Mouse (Mus musculus): ENCODE results near the gene Olfr543.
A peak's percentile ranks its signal among the peaks of the same experiment; 100 is the strongest.

Gene Olfr543

DNA sequence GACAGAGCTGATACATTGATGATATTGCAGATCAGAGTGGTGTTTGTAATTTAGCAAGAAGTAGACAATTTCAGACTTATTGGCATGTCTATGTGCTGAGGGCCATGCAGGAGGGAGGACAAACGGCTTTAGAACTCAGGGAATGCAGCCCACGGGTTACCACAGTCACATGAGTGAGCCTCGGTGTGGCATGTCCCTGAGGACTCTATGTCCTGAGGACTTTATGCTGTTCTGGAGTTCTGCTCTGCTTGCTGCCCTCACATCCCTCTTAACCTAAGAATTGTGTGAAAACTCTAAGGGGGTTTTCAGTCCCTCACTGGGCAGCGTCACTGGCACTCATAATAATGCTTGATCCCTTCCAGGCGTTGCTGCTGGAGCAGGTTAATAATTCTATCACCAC lies 8.8 kb downstream of the Olfr543 start:
- DNase-seq: no peak

DNA sequence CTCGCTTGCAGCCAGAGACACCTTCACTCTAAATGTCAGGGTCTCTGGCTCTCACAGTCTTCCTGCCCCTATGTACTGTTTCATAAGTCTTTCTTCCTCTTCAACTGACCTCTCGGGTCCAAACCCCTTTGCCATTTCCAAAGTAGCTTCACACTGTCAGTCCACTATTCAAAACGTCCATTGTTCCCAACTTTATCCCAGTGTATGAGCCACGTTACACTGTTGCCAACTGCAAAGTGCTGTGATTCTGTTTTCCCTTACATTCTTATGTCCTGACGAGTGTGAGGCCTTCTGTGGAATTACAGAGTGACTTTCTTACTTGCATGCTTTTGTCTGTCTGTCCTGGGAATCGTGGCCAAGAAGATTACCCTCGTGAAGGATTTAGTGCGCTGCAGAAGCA lies 13.9 kb downstream of the Olfr543 start:
- no peak for DNase-seq

DNA sequence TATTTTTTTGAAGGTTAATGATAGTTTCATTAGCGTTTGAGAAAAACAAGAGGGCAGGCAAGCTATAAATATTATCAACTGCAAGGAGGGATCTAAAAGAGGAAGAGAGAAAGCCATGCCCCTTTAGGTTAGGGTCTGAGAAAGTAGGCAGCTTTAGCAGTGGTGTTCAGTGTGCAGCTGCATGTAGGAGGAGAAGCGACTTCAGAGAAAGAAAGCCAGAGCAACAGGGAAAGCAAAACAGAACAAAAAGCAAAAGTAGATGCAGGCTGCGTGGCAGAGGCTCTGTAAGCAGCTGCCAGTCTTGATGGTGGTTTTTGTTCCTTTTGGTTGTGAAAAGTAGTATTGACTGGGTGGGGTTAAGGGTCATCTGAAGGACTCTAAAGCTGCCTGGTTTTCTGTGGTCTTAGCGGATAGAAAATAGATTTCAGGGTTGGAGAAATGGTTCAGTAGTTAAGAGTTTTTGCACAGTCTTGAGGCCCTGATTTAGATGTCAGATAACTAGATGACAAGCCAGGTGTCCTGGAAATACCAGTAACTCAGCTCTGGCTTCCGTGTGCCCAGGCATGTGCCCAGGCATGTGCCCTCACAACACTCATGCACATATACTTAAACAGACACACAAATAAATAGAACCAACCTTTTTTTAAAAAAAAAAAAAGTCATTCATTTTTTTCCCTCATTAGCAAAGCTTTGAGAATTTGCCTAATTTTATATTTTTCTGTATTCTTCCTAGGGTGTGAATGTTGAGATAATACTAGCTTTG lies 22.7 kb downstream of the Olfr543 start:
- DNase-seq: no peak

DNA sequence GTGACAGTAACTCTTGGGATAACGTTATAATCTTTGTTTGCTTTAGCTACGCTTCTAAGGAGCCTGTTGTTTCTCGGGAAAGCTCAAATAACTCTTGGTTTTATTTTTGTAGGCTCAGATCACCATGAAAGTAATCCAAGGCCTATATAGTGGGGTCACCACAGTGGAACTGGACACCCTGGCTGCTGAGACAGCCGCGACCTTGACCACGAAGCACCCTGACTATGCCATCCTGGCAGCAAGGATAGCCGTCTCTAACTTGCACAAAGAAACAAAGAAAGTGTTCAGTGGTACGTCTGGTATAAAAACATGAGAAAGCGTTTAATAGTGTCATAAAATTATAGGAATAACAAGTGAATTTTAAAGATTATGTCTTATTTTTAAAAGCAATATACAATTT lies 35.0 kb downstream of the Olfr543 start:
- no peak for DNase-seq

DNA sequence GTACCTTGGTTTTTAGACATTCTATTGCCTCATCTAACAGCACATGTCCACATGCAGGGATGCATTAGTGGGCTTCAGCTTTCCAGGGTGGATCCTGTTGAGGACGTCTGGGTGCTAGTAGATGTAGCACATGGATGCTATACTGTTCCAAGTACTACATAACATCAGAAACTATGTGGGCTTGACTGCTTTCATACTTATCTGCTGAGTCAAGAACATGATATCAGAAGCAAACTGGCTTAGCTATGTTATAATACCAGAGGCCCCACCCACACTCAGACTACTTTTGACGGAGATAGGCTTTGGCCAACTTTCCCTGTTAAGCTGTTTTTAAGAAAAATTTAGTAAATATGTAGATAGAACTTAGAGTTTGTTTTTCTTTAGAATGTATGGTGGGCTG lies 37.2 kb downstream of the Olfr543 start:
- DNase-seq: no peak

DNA sequence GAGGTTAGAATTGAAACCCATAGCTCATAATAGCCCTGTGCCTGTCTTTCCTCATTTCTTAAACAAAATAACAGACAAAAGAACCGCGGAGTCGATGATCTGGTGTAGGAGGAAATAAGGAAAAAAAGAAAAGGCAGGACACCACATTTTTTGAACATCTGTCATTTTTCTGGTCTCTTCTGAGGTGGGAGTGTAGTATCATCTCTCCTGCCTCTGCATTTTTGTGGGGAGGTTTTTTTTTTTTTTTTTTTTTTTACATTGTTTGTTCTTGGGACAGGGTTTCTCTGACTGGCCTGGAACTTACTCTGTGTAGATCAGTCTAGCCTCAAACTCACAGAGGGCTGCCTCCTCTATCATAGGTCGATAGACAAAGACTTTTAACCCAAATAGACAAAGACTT lies 39.0 kb downstream of the Olfr543 start:
- DNase-seq: no peak

DNA sequence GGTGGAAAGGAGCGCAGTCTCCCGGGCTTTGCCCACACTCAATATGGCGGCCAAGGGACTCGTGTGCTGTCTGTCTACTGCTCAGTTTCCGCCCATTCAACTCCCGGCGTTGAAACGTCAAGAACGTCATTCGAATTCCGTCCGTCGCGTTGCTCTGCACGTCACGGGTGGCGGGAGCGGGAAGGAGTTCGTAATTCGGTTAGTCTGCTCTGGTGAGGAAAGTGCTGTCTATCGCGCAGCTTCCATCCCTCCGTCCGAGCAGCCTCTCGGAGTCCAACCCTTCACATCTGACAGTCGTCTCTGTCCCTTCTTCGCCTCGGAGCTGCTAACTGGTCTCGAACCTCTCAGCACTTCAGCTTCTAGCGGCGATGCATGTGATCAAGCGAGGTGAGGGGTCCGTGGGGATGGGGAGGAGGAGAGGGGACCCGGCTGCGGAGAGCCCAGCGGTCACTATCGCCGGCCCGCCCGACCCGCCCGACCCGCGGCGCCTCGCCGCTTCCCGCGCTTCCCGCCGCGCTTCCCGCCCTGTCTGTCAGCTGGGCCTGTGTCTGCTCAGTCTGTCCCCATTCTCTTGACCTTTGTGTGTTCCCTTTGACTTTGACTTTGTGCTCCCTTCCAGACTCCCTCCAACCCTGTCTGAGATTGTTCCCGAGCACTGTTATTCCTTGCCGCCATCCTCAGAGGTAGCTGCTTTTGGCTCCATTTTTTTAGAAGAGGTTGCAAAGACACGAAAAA lies 39.7 kb downstream of the Olfr543 start, which contains the start of gene Rrm1:
Rrm1 (plus strand) TSS at position 39 of the 735 bp plus-strand sequence.
- peak; percentile 96 to 97 for DNase-seq

DNA sequence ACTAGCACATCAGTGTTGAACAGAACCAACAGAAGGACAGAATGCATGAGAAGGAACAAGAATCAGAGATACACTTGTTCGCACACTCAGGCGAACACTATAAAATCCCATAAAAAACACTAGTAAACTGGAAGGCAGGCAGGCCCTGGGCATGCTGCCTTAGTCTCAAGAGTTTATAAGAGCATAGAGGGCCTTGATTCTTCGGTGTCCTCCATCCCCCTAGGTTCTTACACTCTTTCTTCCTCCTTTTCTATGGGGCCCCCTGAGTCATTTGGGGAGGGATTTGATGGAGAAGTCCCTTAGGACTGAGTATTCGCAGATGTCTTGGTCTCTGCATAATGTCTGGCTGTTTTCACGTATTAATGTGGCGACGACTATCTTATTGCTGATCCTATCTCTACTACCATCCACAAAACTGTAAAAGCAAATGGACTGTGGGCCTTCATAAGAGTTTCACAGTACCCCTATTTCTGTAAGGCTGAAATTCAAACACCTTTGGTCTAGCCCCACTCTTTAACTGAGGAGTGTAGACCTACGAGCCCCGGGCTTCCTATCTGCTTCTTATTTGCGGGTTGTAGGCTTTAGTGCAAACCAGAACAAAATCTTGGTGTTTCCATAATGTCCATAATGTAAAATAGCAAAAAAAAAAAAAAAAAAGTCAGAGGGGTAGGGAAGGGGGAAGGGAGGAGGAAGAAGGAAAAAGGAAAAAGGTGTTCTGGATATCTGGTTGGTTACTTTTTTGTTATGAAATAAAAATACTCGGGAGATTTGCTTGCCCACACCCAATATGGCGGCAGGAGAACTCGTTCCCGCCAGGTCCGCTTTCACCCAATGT lies 40.4 kb downstream of the Olfr543 start:
- no peak for DNase-seq

DNA sequence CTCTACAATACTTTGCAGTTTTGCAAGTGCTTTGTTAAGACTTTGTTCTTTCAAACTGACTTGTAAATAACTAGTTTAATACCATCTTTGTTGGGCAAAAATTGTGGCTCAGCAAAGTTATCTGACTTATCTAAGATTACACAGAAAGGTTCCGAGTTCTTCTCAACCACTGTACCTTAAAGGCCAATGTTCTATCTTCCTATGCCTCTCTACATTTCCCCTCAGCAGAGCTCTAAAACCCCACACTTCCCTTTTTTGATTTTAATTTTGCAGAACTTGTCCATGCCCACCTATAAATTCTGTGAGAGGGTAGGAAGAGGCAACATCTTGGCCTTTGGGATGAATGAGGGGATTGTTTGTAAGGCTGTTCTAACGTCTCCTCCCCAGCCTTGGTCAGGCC lies 47.1 kb downstream of the Olfr543 start:
- DNase-seq: no peak

All from lung, adult 18-20 months (tissue).